Mouse (Mus musculus) ES-E14 (cell line): ENCODE measurements around the gene Lhfp. TPM values are rescaled to one million over a fixed set of nuclear protein-coding genes. Genes with fewer than 3 reads are reported as not detected.

ENCODE experiments used
- DNase-seq: peaks from one replicate; pipeline ENCODE4 v3.0.0-alpha.2; 2013; ENCODE audit warnings: low read depth, low spot score
- H3K27ac ChIP-seq: 2 replicates; pipeline ENCODE4 v1.5.1; 2012; ENCODE audit warnings: low read depth, mild to moderate bottlenecking, low read length, moderate library complexity, mixed read lengths; ENCODE audit not compliant: poor library complexity, insufficient read depth, severe bottlenecking
- H3K36me3 ChIP-seq: 2 replicates; pipeline ENCODE4 v1.6.1; 2012; ENCODE audit warnings: mild to moderate bottlenecking, low read length, moderate library complexity, mixed read lengths; ENCODE audit not compliant: control insufficient read depth, poor library complexity, insufficient read depth, severe bottlenecking
- H3K4me1 ChIP-seq, 2 experiments: fragments of 150-350 bp in 1 of 2; sonication (generic) in 1 of 2; 2 replicates each; pipeline ENCODE4 v1.6.1; 2012; ENCODE audit warnings: low read length in 2 of 2, mild to moderate bottlenecking in 1 of 2, mixed read lengths in 1 of 2; ENCODE audit not compliant: control insufficient read depth in 2 of 2, insufficient read depth in 2 of 2, poor library complexity in 1 of 2
- H3K4me3 ChIP-seq, 2 experiments: fragments of 150-350 bp in 1 of 2; sonication (generic) in 1 of 2; 2 replicates each; pipeline ENCODE4 v1.5.1; 2012; ENCODE audit warnings: low read length in 2 of 2, low read depth in 1 of 2, mild to moderate bottlenecking in 1 of 2, mixed read lengths in 1 of 2; ENCODE audit not compliant: insufficient read depth in 1 of 2, poor library complexity in 1 of 2, severe bottlenecking in 1 of 2
- H3K9ac ChIP-seq: 2 replicates; pipeline ENCODE4 v1.6.1; 2012; ENCODE audit warnings: low read depth, mild to moderate bottlenecking, low read length, mixed read lengths; ENCODE audit not compliant: poor library complexity, insufficient read depth, severe bottlenecking
- H3K9me3 ChIP-seq: fragments of 150-350 bp; sonication (generic); 2 replicates; pipeline ENCODE4 v1.6.1; 2012; ENCODE audit warnings: low read depth, mild to moderate bottlenecking, low read length; ENCODE audit not compliant: control insufficient read depth, insufficient read depth
- CHD2 ChIP-seq: IDR thresholded peaks from 2 replicates; pipeline ENCODE4 v1.6.1; 2014; ENCODE audit warnings: mild to moderate bottlenecking, low read depth, low read length, inconsistent platforms
- HCFC1 ChIP-seq: IDR thresholded peaks from 2 replicates; pipeline ENCODE4 v1.6.1; 2012; ENCODE audit warnings: low read length, inconsistent platforms, borderline replicate concordance; ENCODE audit not compliant: insufficient read depth
- MAFK ChIP-seq: IDR thresholded peaks from 2 replicates; pipeline ENCODE4 v1.6.1; 2014; ENCODE audit warnings: mild to moderate bottlenecking, low read depth, low read length, inconsistent platforms; ENCODE audit not compliant: insufficient read depth
- ZC3H11A ChIP-seq: IDR thresholded peaks from 2 replicates; pipeline ENCODE4 v1.6.1; 2012; ENCODE audit warnings: low read depth, mild to moderate bottlenecking, inconsistent platforms, low read length, borderline replicate concordance
- ZNF384 ChIP-seq: IDR thresholded peaks from 2 replicates; pipeline ENCODE4 v1.6.1; 2012; ENCODE audit warnings: low read depth, low read length, inconsistent platforms
- in situ Hi-C, 2 experiments: fragments of 600-800 bp; cut with MboI; formaldehyde crosslinking; loops; one replicate each; pipeline ENCODE4 v1.15.1; 2025; ENCODE audit warnings: low sequenced_read_pairs in 2 of 2, inconsistent platforms in 1 of 2; ENCODE audit not compliant: unreplicated experiment in 2 of 2
- total RNA-seq: library from RNA; depleted of rRNA; stranded (reverse); fragments of 300-350 nt; gene quantifications from 2 replicates; pipeline ENCODE4 v1.2.3, GENCODE M21; 2012

Lhfp gene
- total RNA-seq, 1 experiment: 20.2 TPM

GRCm38 (mm10) chr3:53125495-53125894 lies 84.2 kb downstream of the Lhfp start:
- Histone ChIP-seq H3K9me3 (no peaks in the 10 kb centered on the region), H3K4me1 (no peaks in the 10 kb centered on the region), H3K36me3 (no peaks in the 10 kb centered on the region), H3K9ac (no peak overlapping the region), H3K27ac (no peak overlapping the region), H3K4me3 (no peak overlapping the region)
- TF ChIP-seq ZNF384 (no peak), MAFK (no peak), CHD2 (no peak), HCFC1 (no peak)
- DNase-seq: no peak
- in situ Hi-C loops: no loop called here

GRCm38 (mm10) chr3:53138785-53139184 lies 97.5 kb downstream of the Lhfp start:
- no peaks in the 10 kb centered on the region for H3K36me3 ChIP-seq
- H3K4me3 ChIP-seq: no peak overlapping the region
- in situ Hi-C loops: no loop called here
- DNase-seq: no peak
- TF ChIP-seq ZC3H11A (no peak), MAFK (no peak), CHD2 (no peak), HCFC1 (no peak), ZNF384 (no peak)
- H3K9me3 ChIP-seq: no peaks in the 10 kb centered on the region
- H3K4me1 ChIP-seq: no peaks in the 10 kb centered on the region
- H3K27ac ChIP-seq: no peak overlapping the region
- H3K9ac ChIP-seq: no peak overlapping the region

- no peak overlapping the region for H3K4me3 ChIP-seq
- in situ Hi-C loops: no loop called here
Measured at GRCm38 (mm10) chr3:53139205-53139604, 97.9 kb downstream of the Lhfp start.

GRCm38 (mm10) chr3:53139642-53140041 lies 98.3 kb downstream of the Lhfp start:
- Histone ChIP-seq H3K4me1 (no peaks in the 10 kb centered on the region), H3K27ac (no peak overlapping the region), H3K36me3 (no peaks in the 10 kb centered on the region), H3K4me3 (no peak overlapping the region), H3K9ac (no peak overlapping the region), H3K9me3 (no peaks in the 10 kb centered on the region)
- DNase-seq: no peak
- in situ Hi-C loops: no loop called here
- no peak for TF ChIP-seq ZNF384
- no peak for TF ChIP-seq CHD2
- no peak for TF ChIP-seq HCFC1
- no peak for TF ChIP-seq MAFK
- TF ChIP-seq ZC3H11A: no peak

More at GRCm38 (mm10) chr3:53139205-53139604, 97.9 kb downstream of the Lhfp start:
- H3K36me3 ChIP-seq: no peaks in the 10 kb centered on the region
- no peaks in the 10 kb centered on the region for H3K9me3 ChIP-seq
- H3K4me1 ChIP-seq: no peaks in the 10 kb centered on the region
- no peak overlapping the region for H3K27ac ChIP-seq
- no peak for DNase-seq
- TF ChIP-seq CHD2 (no peak), HCFC1 (no peak), ZNF384 (no peak), ZC3H11A (no peak), MAFK (no peak)
- H3K9ac ChIP-seq: no peak overlapping the region

GRCm38 (mm10) chr3:53142528-53142927 lies 101.2 kb downstream of the Lhfp start:
- Histone ChIP-seq H3K9me3 (no peaks in the 10 kb centered on the region), H3K4me1 (no peaks in the 10 kb centered on the region; a peak in 1 of 4 replicates), H3K4me3 (no peak overlapping the region), H3K27ac (no peak overlapping the region), H3K36me3 (no peaks in the 10 kb centered on the region), H3K9ac (no peak overlapping the region)
- in situ Hi-C loops: no loop called here
- no peak for DNase-seq
- no peak for TF ChIP-seq HCFC1
- no peak for TF ChIP-seq MAFK
- no peak for TF ChIP-seq ZC3H11A
- no peak for TF ChIP-seq ZNF384
